Mouse (Mus musculus) heart, postnatal 36 days (tissue): ENCODE data around the gene Mrpl10. TPM values are rescaled to one million over a fixed set of nuclear protein-coding genes. Genes with fewer than 3 reads are reported as not detected.
A peak's percentile ranks its signal among the peaks of the same experiment; 100 is the strongest.

Experiments
- DNase-seq, 2 experiments: peaks; one replicate each; pipeline ENCODE4 v3.0.0; 2021 to 2022
- intact Hi-C: fragments of 180-260 bp; cut with DNase I; formaldehyde crosslinking; loops from one replicate; pipeline ENCODE4 v1.15.1; 2025
- total RNA-seq, 2 experiments: library from RNA; stranded (reverse); gene quantifications; 2 replicates each; pipeline ENCODE4 v1.2.3; 2021

Gene Mrpl10
- total RNA-seq, 2 experiments from 2014 or later, result 85.0 to 89.8 TPM

DNA sequence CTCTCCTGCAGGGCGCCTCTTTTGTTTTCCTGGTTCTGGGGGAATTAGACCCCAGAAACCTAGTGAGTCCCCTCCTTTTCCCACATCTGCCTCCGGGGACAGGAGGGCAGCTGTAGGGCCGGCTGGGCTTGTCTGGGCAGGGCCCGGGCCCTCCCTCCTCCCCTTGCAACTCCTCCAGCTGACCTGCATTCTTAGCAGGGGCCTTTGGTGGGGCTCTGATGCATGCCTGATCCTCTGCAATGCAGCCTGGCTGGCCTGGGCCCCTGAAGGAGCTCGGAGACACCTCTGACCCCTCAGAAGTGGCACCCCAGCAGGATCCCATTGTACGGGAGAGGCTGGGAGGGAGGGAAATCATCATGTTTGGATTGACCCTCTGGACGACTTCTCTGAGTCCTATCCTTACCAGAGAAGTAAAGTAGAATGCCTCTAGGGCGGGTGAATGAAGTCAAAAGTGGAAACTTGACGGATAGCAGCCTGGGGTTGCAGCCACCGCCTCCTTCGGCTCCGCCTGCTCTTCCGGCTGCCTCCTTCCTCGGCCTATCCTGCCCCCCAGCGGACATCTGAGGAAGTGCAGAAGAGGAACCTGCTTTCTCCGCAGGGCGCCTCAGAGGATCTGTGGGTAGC lies 15.5 kb upstream of the Mrpl10 start:
- peak; percentile 86 to 91 for DNase-seq
- intact Hi-C loops, result loop anchor here (1.0 to 2.0 kb wide), 2 partner anchors 44 to 109 kb away; partner anchors contain the start of genes Cdk5rap3 and Sp2

GRCm38 (mm10) chr11:97029686-97030417 lies 11.5 kb upstream of the Mrpl10 start, which contains the start of gene Scrn2:
TSS of gene Scrn2 (plus strand) at chr11:97029938.
- intact Hi-C loops, result no loop called here
- peak; percentile 89 for DNase-seq

GRCm38 (mm10) chr11:97030426-97030825 lies 10.9 kb upstream of the Mrpl10 start:
- DNase-seq, result no peak

DNA sequence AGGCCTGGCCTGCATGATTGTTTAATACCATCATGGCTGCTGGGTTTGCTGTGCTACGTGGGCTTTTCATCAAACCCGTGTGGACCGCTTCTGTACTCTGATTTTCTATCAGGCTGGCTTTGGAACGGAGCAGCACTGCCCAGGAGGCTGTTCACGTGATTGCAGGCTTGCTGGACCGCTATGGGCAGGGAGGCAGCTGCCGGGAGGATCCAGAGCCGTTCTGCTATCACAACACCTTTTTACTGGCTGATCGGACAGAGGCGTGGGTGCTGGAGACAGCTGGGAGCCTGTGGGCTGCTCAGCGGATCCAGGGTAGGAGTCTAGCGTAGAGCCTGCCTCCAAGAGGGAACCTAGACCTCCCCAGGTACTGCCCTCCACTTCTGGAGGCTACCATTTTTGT lies 9.4 kb upstream of the Mrpl10 start:
- intact Hi-C loops, result no loop called here
- DNase-seq, result no peak

More at GRCm38 (mm10) chr11:97030426-97030825, 10.9 kb upstream of the Mrpl10 start:
- intact Hi-C loops, result no loop called here

GRCm38 (mm10) chr11:97032499-97032898 lies 8.9 kb upstream of the Mrpl10 start:
- intact Hi-C loops, result no loop called here
- DNase-seq, result no peak

GRCm38 (mm10) chr11:97033781-97034180 lies 7.6 kb upstream of the Mrpl10 start:
- DNase-seq, result no peak
- intact Hi-C loops, result no loop called here

GRCm38 (mm10) chr11:97036141-97036540 lies 5.2 kb upstream of the Mrpl10 start:
- DNase-seq, result no peak
- intact Hi-C loops, result no loop called here

DNA sequence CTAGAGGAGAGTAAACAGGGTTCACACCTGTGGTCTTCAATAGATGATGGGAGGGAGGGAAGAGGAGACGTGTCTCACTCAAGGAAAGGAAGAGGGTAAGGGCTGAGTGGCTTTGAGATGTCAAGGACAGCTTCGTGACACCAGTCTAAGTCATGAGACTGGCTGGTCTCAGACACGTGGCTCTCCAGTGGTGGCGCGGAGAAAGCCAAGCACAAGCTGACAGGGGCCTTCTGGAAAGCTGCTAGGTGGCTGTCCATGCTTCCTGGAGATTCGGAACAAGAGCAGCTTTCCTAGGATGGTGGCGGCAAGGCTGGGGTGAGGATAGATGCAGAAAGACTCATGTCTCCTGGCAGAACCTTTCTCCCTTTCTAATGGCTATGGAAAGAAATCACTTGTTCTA lies 2.5 kb upstream of the Mrpl10 start:
- intact Hi-C loops, result no loop called here
- no peak for DNase-seq

DNA sequence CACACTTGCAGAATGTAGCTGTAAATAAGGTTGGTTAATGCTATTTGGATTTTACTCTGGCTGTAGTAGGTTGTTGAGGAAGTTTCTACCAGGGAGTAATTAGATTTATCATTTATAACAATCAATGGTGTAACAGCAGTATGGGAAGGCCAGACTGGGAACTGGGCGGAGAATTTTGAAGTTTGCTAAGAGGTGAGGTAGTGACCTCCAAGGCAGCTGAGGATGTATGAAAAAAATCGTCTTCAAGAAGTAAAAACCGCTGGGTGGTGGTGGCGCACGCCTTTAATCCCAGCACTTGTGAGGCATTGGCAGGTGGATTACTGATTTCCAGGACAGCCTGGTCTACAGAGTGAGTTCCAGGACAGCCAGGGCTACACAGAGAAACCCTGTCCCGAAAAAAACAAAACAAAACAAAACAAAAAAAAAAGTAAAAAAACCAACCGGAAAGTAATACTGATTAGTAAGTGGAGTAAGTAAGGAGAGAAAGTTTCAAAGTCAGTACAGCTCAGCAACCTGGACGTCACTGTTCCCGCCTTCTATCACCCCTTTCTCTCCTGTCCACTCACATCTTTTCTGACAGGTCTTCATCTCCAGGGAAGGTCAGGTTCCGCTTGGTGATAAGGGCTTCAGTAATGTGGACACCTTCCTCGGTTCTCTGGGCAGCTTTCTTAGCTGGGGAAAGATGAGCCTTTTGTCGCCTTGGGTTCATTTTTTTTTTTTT lies 899 bp upstream of the Mrpl10 start:
- no peak for DNase-seq

DNA sequence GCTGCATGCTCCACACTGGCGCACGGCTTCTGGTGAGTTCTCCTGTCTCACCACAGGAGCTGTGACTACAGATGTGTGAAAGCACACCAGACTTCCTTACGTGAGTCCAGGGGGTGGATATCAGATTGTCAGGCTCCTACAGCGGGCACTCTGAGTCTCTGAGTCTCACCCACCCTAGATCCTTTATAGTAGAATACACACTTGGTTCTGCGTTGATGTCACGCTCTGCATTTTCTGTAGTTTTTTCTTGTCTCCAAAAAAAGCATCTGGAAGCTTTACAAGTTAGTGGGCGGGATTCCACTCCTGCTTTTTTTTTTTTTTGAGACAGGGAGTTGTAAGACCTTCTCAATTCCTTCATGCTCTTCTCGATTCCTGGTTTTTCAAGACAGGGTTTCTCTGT lies 3.5 kb downstream of the Mrpl10 start:
- no peak for DNase-seq
- intact Hi-C loops, result no loop called here

More for the DNA sequence above, 899 bp upstream of the Mrpl10 start:
- intact Hi-C loops, result no loop called here

- no peak for DNase-seq
- intact Hi-C loops, result no loop called here
Observed at GRCm38 (mm10) chr11:97045861-97046260, 4.5 kb downstream of the Mrpl10 start.

GRCm38 (mm10) chr11:97048090-97048650 lies 6.8 kb downstream of the Mrpl10 start:
- no peak for DNase-seq
- intact Hi-C loops, result no loop called here

GRCm38 (mm10) chr11:97049492-97050085 lies 8.2 kb downstream of the Mrpl10 start:
- DNase-seq, result no peak
- intact Hi-C loops, result no loop called here

- peak; percentile 73 to 75 for DNase-seq
- intact Hi-C loops, result no loop called here
Observed at GRCm38 (mm10) chr11:97050216-97050943, 9.0 kb downstream of the Mrpl10 start, which contains the start of gene Osbpl7. TSS of gene Osbpl7 (plus strand) at chr11:97050628.

GRCm38 (mm10) chr11:97050944-97051586 lies 9.7 kb downstream of the Mrpl10 start:
- intact Hi-C loops, result no loop called here
- no peak for DNase-seq

DNA sequence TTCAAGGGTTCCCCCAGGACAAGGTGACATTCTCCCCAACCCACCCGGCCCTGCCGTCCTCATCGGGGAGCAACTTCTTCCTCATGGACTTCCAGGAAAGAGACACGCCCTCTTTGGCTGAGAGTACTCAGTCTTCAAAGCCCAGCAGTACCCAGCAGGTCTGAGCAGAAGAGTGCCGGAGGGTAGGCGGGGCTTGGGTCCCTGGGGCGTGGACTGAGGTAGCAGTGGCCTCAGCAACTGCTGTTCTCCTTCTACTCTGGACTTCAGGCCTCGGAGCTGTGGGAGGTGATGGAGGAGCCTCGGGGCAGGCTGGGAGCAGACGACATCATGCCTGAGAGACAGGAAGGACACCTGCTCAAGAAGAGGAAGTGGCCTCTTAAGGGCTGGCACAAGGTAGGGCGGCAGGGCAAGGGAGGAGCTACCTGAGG lies 10.9 kb downstream of the Mrpl10 start:
- intact Hi-C loops, result no loop called here
- DNase-seq, result no peak

DNA sequence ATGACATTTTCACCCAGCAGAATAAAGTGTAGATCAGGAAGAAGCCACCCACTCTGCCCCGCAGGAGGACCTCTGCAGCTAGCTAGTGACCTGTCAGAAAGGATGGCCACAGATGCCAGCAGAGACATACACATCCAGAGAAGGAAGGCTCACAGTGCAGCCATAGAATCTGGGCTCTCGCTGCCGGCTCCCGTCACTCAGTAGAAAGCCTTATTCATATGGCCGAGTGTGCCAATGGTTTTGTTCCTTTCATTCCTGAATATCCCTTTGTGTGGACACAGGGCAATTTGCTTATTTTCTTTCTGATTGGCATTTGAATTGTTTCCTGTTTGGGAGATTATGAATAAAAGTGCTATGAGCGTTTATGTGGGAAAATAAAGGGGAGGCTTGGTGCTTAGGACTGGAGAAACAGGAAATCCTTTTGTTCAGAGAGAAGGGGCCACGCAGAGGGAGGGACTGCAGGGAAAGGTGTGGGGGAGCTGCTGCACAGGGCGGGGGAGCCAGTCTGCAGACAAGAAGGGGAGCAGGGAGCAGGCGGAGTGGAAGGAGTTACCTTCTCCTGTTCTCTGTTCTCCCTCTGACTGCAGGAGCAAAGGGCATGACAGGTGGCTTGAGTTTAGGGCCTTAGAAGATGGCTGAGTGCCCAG lies 22.0 kb downstream of the Mrpl10 start:
- DNase-seq, result no peak
- intact Hi-C loops, result no loop called here

DNA sequence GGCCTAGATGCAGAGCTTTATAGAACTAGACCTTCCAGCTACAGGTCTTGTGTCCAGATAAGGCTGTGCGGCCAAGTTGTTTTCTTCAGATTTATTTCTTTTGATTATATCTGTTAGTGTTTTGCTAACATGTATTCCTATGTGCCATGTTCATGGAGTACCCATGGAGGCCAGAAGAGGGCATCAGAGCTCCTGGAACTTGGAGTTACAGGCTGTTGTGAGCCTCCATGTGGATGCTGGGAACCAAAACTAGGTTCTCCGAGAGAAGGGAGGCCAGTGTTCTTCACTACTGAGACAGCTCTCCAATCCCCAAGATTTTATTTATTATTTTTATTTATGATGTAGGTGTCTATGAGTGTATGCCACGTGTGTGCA lies 22.5 kb downstream of the Mrpl10 start:
- intact Hi-C loops, result no loop called here
- no peak for DNase-seq
